In the genomic region with DNA sequence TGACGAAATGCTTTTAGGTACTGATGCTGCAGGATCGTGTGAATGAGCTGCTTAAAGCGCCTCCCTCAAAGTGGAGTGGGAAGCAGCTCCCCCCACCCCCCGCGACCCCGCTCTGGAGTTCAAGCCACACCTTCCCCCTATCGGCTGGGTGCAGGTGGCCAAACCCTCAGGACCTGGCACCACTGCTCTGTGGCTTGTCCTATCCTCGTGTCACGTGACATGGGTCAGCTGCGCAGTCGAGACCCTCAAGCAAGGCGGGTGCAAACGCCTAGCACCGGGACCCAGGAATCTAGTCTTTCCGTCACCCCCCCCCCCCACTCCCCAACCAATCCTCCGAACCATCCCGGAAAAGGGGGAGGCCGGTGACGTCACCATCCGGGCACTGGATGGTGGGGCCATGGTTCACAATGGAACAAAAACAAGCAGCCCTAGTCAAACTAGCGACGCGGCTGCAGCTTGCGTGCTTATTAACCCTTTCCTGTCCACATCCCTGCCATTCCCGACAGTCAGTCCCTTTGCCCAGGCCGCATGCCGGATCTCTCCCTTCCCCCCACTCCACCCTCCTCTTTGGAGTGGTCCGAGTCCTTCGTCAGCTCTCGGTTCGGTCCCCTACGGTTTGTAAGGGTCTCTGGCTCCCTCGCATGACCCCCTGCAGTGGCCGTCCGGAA, we compare ENCODE assay signal across 8 mouse cellular contexts. TPM values are rescaled to one million over a fixed set of nuclear protein-coding genes. Genes with fewer than 3 reads are reported as not detected.
DNase-seq lines count a peak whose midpoint lies in the region; ATAC-seq and TF ChIP-seq lines count a peak whose summit lies in the region.

No protein-coding gene starts in this region.

- H3K27me3 ChIP-seq in hindbrain, embryonic 15.5 days: no peaks in the 10 kb centered on the region

- H3K79me2 ChIP-seq in macrophage (ENCODE audit: inconsistent target): peaks cover 30% of the 10 kb centered on the region

- H3K27ac ChIP-seq in hindbrain, embryonic 15.5 days (replicated peaks): peak overlapping the region; percentile 94
- H3K27ac ChIP-seq in left cerebral cortex, adult 2 months: peak overlapping the region; percentile 92
- peak overlapping the region; percentile 88 for H3K27ac ChIP-seq in macrophage

- H3K36me3 ChIP-seq in hindbrain, embryonic 15.5 days: no peaks in the 10 kb centered on the region
- no peaks in the 10 kb centered on the region for H3K36me3 ChIP-seq in macrophage (ENCODE audit: inconsistent target)

- peaks cover 3% of the 10 kb centered on the region; the same call in 1 of the 2 replicates for H3K4me1 ChIP-seq in hindbrain, embryonic 15.5 days (replicated peaks)

- intact Hi-C loops in left cerebral cortex, adult 2 months (cut with DNase I): loop anchor here (1.0 to 10.0 kb wide), 5 partner anchors 29 to 396 kb away; a partner anchor contains a TSS

- H3K9ac ChIP-seq in hindbrain, embryonic 15.5 days: peak overlapping the region; percentile 47

- TF ChIP-seq CTCF in left cerebral cortex, adult 2 months (IDR thresholded peaks at IDR 0.05): no peak

- no peaks in the 10 kb centered on the region for H3K9me3 ChIP-seq in hindbrain, embryonic 15.5 days

- 23% methylated on average over 33 of the region's 35 CpGs for WGBS in hindbrain, embryonic 15.5 days
- WGBS in macrophage (ENCODE audit: missing documents): 26% methylated on average over 24 of the region's 35 CpGs

- peak overlapping the region; percentile 51 for H3K4me2 ChIP-seq in hindbrain, embryonic 15.5 days

- peak; percentile 95 for DNase-seq in R1 (ENCODE audit: low read depth, low spot score)
- peak; percentile 89 to 93 for DNase-seq in cerebellum, postnatal 36 days
- DNase-seq in frontal cortex, postnatal 36 days (ENCODE audit: low spot score in 2 of 2): peak; percentile 85 to 92
- DNase-seq in left cerebral cortex, adult 2 months (ENCODE audit: extremely low spot score in 1 of 2, low spot score in 2 of 2): peak; percentile 88
- DNase-seq in right cerebral cortex, adult 18-20 months: peak; percentile 93
- DNase-seq in urinary bladder, postnatal 14 days (ENCODE audit: low spot score): peak; percentile 91

- H3K4me3 ChIP-seq in hindbrain, embryonic 15.5 days: peak overlapping the region; percentile 70
- peak overlapping the region; percentile 69 for H3K4me3 ChIP-seq in left cerebral cortex, adult 2 months
- peak overlapping the region; percentile 41 for H3K4me3 ChIP-seq in macrophage (ENCODE audit: inconsistent target)

- ATAC-seq in hindbrain, embryonic 15.5 days (ENCODE audit: low FRiP score, low read depth): peak; percentile 94

RNA-seq across cellular contexts. Expression of a gene that starts 0.6 kb away (rescaled TPM):
- polyA plus RNA-seq in hindbrain, embryonic 15.5 days (2015; fragmentation: Nextera tagmentation; extraction: Ambion mirVana): 31.1 and 35.5 TPM in 2 replicates
- total RNA-seq in left cerebral cortex, adult 2 months (2021): 100 to 1,000 TPM; 245 to 256 TPM
- total RNA-seq in macrophage (2018; cell fraction: chromatin; rRNA removed): 100 to 1,000 TPM; 170 to 387 (median 256) TPM
- total RNA-seq in macrophage (2018; cell fraction: cytosol; rRNA removed): 100 to 1,000 TPM in 22 of 26 experiments, 10 to 100 TPM in 4; 87.7 to 187 (median 127) TPM
- total RNA-seq in macrophage (2018; cell fraction: nucleus; rRNA removed): 100 to 1,000 TPM; 149 to 279 (median 181) TPM
- 59.1 to 81.6 TPM (median 67.5 TPM) in 3 replicates for polyA plus RNA-seq in macrophage (2018)

Comparison
In these comparisons a context has a peak if more than half of its experiments do, and no peak if none do; other contexts are left out.
1. Peak in every context shown above with its lines: DNase-seq, ATAC-seq, H3K4me3 ChIP-seq and H3K27ac ChIP-seq.